Mouse (Mus musculus): ENCODE measurements around the gene Tspan12. TPM values are rescaled to one million over a fixed set of nuclear protein-coding genes. Genes with fewer than 3 reads are reported as not detected.
"Not testable (repeated sequence)": the region's sequence is repeated elsewhere in the genome, so short reads cannot be mapped to it uniquely, and the experiment has no call there.

Tspan12 gene
- polyA plus RNA-seq, 1 experiment from 2014 or later: 73.1 TPM

DNA sequence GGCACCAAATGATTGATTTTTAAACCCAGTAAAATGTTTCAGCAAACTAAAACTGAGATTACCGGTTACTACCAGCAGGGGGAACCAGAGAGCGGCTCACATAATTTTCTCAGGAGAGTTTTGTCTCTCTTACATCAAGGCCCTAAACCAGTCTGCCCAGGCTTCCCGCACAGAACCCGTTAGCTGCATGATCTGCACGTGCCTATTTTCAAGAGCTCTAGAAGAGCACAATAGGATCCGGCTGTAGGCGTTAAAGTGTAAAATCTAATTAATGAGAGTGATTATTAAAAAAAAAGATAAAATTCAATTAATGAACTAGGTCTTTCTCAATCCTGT lies 57.3 kb downstream of the Tspan12 start:
- no peak overlapping the region for H3K27ac ChIP-seq

DNA sequence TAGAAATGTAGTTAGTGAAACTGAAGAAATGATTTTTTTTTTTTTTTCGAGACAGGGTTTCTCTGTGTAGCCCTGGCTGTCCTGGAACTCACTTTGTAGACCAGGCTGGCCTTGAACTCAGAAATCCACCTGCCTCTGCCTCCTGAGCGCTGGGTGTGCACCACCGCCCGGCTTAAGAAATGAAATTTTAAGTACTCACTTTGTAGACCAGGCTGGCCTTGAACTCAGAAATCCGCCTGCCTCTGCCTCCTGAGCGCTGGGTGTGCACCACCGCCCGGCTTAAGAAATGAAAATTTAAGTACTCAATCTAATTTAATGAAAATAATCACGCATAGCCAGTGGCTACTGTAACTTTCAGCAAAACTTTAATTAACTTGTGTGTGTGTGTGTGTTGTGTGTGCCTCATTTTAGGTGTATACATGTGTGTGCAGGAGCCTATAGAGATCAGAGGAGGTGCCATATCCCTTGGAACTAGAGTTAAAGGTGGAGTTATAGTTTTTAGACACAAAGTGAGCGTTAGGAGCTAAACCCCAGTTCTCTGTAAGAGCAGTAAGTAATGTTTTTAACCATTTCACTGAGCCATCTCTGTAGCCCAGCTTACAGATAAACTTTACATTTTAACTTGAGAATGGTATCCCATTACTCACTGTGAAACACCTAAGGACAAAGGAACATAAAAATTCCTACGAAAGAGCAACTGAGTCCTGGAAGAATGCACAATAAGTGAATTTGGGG lies 57.8 kb downstream of the Tspan12 start:
- ATAC-seq (ENCODE audit: insufficient read depth, low FRiP score, low read depth): no peak
- no peak overlapping the region for H3K4me2 ChIP-seq
- no peaks in the 10 kb centered on the region for H3K27me3 ChIP-seq (replicated peaks)
- H3K9me3 ChIP-seq: no peaks in the 10 kb centered on the region
- 79% methylated on average over 11 of the region's 11 CpGs for WGBS
- H3K9ac ChIP-seq: no peak overlapping the region
- H3K36me3 ChIP-seq: peaks cover 3% of the 10 kb centered on the region; the same call in 1 of the 2 replicates
- no peak overlapping the region for H3K4me3 ChIP-seq (replicated peaks)
- H3K4me1 ChIP-seq: no peaks in the 10 kb centered on the region
- no peak overlapping the region for H3K27ac ChIP-seq

More for the DNA sequence above, 57.3 kb downstream of the Tspan12 start:
- 7% methylated on average over 7 of the region's 7 CpGs for WGBS
- H3K9me3 ChIP-seq: no peaks in the 10 kb centered on the region
- peaks cover 3% of the 10 kb centered on the region; the same call in 1 of the 2 replicates for H3K36me3 ChIP-seq
- H3K4me1 ChIP-seq: no peaks in the 10 kb centered on the region
- H3K27me3 ChIP-seq (replicated peaks): no peaks in the 10 kb centered on the region
- no peak overlapping the region for H3K9ac ChIP-seq
- H3K4me3 ChIP-seq (replicated peaks): no peak overlapping the region
- no peak for ATAC-seq (ENCODE audit: insufficient read depth, low FRiP score, low read depth)
- no peak overlapping the region for H3K4me2 ChIP-seq

DNA sequence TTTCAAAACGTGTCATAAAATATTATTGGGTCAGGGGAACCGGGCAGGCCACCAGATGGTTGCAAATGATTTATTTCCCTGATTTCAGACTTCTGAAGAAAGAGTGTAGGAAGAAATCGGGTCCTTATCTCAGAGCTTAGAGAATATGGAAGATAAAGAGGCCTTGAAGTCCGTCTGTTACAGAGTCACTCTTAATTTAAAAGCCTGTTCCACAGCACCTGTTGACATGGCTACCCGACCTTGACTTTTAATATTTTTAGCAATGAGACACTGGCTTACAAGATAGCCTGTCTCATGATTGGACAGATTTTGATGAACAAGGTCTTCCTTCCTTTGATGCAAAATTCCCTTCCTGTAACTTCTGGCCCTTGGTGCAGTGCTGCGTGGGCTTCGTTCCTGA lies 61.0 kb downstream of the Tspan12 start:
- ATAC-seq (ENCODE audit: insufficient read depth, low FRiP score, low read depth): no peak
- 58% methylated on average over 7 of the region's 7 CpGs for WGBS
- H3K9ac ChIP-seq: no peak overlapping the region
- no peaks in the 10 kb centered on the region for H3K27me3 ChIP-seq (replicated peaks)
- H3K9me3 ChIP-seq: no peaks in the 10 kb centered on the region
- no peak overlapping the region for H3K4me2 ChIP-seq
- no peaks in the 10 kb centered on the region for H3K4me1 ChIP-seq
- H3K4me3 ChIP-seq (replicated peaks): no peak overlapping the region
- no peaks in the 10 kb centered on the region for H3K36me3 ChIP-seq
- H3K27ac ChIP-seq: no peak overlapping the region

DNA sequence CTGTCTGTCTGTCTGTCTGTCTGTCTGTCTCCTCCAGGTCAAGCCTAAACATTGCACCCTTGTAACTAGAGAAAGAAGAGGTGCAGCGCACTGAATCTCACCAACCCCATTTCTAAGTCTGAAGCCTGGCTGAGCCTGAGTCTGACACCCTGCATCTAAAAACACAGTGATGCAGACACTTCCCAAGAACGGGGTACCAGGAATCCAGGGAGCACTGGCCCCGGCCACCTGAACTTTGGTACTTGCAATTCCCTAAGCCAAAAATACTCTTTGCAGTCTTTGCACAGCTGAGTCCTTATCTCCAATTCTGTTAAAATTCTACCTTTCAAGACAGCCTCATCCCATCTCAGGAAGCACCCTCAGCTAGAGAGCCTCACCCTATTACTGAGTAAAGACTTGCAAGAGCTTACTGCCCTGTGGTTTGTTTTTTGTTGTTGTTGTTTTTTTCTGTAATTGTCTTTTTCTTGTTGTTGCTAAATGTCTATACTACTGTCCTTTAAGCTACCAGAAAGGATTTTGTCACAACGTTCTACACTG lies 61.7 kb downstream of the Tspan12 start:
- H3K4me3 ChIP-seq (replicated peaks): no peak overlapping the region
- H3K4me2 ChIP-seq: no peak overlapping the region
- 69% methylated on average over 4 of the region's 4 CpGs for WGBS
- H3K9me3 ChIP-seq: no peaks in the 10 kb centered on the region
- no peak overlapping the region for H3K9ac ChIP-seq
- H3K27me3 ChIP-seq (replicated peaks): no peaks in the 10 kb centered on the region
- H3K36me3 ChIP-seq: no peaks in the 10 kb centered on the region
- no peak for ATAC-seq (ENCODE audit: insufficient read depth, low FRiP score, low read depth)
- no peaks in the 10 kb centered on the region for H3K4me1 ChIP-seq
- H3K27ac ChIP-seq: no peak overlapping the region

DNA sequence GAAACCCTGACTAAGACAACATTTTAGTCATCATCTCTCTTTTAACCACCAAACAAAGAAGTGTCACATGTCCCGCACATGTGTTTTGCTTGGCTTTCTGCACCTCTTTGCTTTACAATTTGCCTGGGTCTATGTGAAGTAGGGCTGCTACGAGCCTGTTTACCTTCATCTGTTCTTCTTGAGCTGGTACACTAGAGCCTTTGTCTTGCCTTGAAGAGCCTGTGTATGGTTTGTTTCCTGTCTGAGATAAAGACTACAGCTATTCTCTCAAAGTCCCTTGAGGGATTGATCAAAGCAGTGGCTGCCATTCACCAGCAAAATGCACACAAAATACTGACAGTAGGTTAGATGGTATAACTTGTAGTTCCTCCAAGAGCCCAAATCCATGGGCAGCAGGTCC lies 62.3 kb downstream of the Tspan12 start:
- WGBS: 69% methylated on average over 2 of the region's 2 CpGs
- no peak overlapping the region for H3K4me3 ChIP-seq (replicated peaks)
- no peaks in the 10 kb centered on the region for H3K36me3 ChIP-seq
- no peaks in the 10 kb centered on the region for H3K27me3 ChIP-seq (replicated peaks)
- H3K27ac ChIP-seq: no peak overlapping the region
- no peak overlapping the region for H3K9ac ChIP-seq
- ATAC-seq (ENCODE audit: insufficient read depth, low FRiP score, low read depth): no peak
- H3K4me1 ChIP-seq: no peaks in the 10 kb centered on the region
- no peak overlapping the region for H3K4me2 ChIP-seq
- no peaks in the 10 kb centered on the region for H3K9me3 ChIP-seq

DNA sequence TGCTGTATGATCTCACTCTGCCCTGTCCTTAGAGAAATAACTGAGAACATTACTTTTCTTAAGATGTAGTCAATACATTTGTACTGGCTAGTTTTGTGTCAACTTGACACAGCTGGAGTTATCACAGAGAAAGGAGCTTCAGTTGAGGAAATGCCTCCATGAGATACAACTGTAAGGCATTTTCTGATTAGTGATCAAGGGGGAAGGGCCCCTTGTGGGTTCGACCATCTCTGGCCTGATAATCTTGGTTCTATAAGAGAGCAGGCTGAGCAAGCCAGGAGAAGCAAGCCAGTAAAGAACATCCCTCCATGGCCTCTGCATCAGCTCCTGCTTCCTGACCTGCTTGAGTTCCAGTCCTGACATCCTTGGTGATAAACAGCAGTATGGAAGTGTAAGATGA lies 62.7 kb downstream of the Tspan12 start:
- H3K9ac ChIP-seq; H3K4me1 ChIP-seq; H3K27me3 ChIP-seq (replicated peaks); ATAC-seq (ENCODE audit: insufficient read depth, low FRiP score, low read depth); H3K36me3 ChIP-seq; H3K4me3 ChIP-seq (replicated peaks); H3K9me3 ChIP-seq; H3K4me2 ChIP-seq; H3K27ac ChIP-seq: not testable (repeated sequence)
- WGBS: 60% methylated on average over 1 of the region's 1 CpGs

DNA sequence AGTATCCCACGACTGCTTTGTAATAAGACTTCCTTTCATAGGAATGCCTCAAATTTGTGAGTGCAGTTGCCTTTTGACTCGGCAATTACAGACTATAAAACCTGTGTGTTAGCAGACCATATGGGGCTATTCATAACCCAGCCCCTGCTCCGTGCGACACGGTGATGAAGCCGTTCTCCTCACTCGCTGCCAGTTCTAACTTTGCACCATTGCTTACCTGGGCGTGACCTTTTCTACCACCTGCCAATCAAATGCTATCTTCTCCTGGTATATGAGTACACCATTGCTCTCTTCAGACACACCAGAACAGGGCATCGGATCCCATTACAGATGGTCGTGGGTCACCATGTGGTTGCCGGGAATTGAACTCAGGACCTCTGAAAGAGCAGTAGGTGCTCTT lies 64.6 kb downstream of the Tspan12 start:
- Histone ChIP-seq H3K9ac (no peak overlapping the region), H3K27me3 (replicated peaks) (no peaks in the 10 kb centered on the region), H3K27ac (no peak overlapping the region), H3K4me2 (no peak overlapping the region), H3K4me1 (no peaks in the 10 kb centered on the region), H3K4me3 (replicated peaks) (no peak overlapping the region), H3K36me3 (no peaks in the 10 kb centered on the region), H3K9me3 (no peaks in the 10 kb centered on the region)
- 62% methylated on average over 11 of the region's 11 CpGs for WGBS
- ATAC-seq (ENCODE audit: insufficient read depth, low FRiP score, low read depth): peak; percentile 27; the same call in 1 of the 2 replicates

DNA sequence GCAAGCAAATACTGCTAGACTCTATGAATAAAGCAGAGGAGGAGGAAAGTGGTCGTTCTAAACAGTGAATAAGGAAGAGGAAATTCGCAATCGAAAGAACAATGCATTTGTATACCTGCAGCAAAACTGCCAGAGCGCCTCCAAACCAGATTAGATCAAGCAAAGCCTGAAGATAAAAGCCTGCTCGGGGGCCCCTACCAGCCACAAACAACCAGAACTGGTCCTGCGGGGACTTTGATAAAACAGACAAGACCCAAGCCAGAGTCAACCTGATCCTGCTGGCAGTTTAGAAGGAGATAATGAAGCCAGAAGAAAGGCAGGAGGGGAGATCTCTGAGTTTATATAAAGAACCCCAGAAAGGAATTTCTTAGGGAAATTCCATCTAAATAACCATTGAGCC lies 65.0 kb downstream of the Tspan12 start:
- Histone ChIP-seq H3K4me1 (no peaks in the 10 kb centered on the region), H3K9ac (no peak overlapping the region), H3K4me3 (replicated peaks) (no peak overlapping the region), H3K36me3 (no peaks in the 10 kb centered on the region), H3K27me3 (replicated peaks) (no peaks in the 10 kb centered on the region), H3K27ac (no peak overlapping the region), H3K9me3 (no peaks in the 10 kb centered on the region), H3K4me2 (no peak overlapping the region)
- ATAC-seq (ENCODE audit: insufficient read depth, low FRiP score, low read depth): no peak; the same call in 1 of the 2 replicates
- WGBS: 49% methylated on average over 6 of the region's 6 CpGs

DNA sequence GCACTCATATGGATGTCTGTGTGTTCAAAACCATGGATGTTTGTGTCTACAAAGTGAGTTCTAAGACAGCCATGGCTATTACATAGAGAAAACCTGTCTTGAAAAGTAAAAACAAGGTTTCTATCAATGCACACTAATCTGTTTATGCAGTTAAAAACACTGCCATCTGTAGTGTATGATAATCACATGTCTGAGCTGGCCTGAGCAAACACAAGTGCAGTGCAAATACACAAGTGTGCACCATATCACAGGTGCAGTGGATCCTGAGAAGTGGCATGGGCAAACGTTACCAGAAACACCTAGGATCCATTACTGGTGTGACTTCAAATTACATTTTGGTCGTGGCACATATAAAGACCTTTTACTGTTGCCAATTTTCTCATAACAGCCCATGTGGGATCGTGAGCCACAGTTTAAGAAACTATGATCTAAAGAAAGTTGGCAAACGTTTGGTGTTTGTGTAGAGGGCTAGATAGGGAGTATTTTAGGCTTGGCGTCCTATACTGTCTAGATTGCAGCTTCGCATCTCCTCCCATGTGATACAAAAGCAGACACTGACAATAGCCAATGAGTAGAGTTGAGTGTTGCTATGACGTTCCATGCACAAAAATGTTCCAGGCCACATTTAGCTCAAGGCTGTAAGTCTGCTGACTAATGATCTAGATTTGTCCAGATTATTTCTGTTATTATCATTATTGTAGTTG lies 78.0 kb downstream of the Tspan12 start:
- Histone ChIP-seq H3K36me3 (0 out of 2 replicates have a peak, but pooled peaks cover 2% of the 10 kb centered on the region), H3K9me3 (no peaks in the 10 kb centered on the region), H3K4me1 (no peaks in the 10 kb centered on the region), H3K9ac (no peak overlapping the region), H3K27ac (no peak overlapping the region), H3K4me3 (replicated peaks) (no peak overlapping the region), H3K4me2 (no peak overlapping the region), H3K27me3 (replicated peaks) (no peaks in the 10 kb centered on the region)
- ATAC-seq (ENCODE audit: insufficient read depth, low FRiP score, low read depth): no peak
- 71% methylated on average over 7 of the region's 7 CpGs for WGBS

DNA sequence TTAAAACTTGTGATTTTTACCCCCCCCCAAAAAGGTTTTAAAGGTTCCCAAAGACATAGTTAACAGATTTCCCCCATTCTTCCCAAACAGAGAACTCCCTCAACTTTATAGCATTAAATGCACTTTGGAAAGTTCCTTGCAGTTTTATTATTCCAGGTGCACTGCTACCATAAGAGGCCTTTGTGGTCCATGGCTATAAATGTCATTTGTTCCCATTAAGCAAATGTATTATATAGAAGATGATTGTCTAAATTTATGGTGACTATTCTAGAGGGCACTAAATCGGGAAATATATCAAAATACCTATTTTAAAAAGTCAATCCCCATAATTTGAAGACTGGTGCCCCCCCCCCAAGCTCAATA lies 82.9 kb downstream of the Tspan12 start:
- WGBS: 93% methylated on average over 1 of the region's 1 CpGs
- Histone ChIP-seq H3K9me3 (no peaks in the 10 kb centered on the region), H3K4me2 (no peak overlapping the region), H3K4me3 (replicated peaks) (no peak overlapping the region), H3K27me3 (replicated peaks) (no peaks in the 10 kb centered on the region), H3K36me3 (0 out of 2 replicates have a peak, but pooled peaks cover 2% of the 10 kb centered on the region), H3K27ac (no peak overlapping the region), H3K4me1 (no peaks in the 10 kb centered on the region), H3K9ac (no peak overlapping the region)
- no peak for ATAC-seq (ENCODE audit: insufficient read depth, low FRiP score, low read depth)

DNA sequence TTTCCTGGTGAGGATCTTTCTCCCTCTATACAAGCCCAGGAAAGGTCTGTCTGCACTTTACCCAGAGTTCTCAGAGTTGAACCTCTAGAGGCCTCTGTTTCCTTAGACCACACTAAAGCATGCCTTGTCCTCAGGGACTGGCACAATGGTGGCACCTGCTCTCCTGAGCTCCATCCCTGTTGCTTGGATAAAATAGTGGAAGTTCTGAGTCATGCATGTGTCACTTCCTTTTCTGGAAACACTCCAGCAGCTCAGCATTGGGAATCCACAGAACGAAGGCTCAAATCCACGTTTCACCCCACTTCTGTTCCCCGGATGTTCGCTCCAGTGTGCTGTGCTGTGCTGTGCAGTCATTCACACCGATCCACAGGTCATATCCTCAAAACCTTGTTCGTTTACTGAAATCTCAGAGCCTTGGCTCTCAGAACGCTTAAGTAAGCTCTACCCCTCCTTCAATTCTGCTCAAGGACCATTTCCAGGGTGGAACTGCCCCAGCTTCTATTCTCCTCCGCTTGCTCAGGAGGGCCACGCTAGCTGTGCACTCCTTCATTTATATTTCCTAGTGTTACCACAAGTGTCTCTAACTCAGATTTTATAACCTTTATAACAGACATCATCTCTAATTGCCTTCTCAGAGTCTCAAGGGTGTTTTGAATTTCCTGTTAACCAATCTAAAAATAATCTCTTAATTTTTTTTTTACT lies 83.4 kb downstream of the Tspan12 start:
- Histone ChIP-seq H3K27me3 (replicated peaks) (no peaks in the 10 kb centered on the region), H3K9ac (no peak overlapping the region), H3K27ac (no peak overlapping the region), H3K4me1 (no peaks in the 10 kb centered on the region), H3K4me3 (replicated peaks) (no peak overlapping the region), H3K9me3 (no peaks in the 10 kb centered on the region), H3K4me2 (no peak overlapping the region), H3K36me3 (0 out of 2 replicates have a peak, but pooled peaks cover 2% of the 10 kb centered on the region)
- WGBS: 84% methylated on average over 9 of the region's 9 CpGs
- no peak for ATAC-seq (ENCODE audit: insufficient read depth, low FRiP score, low read depth)

DNA sequence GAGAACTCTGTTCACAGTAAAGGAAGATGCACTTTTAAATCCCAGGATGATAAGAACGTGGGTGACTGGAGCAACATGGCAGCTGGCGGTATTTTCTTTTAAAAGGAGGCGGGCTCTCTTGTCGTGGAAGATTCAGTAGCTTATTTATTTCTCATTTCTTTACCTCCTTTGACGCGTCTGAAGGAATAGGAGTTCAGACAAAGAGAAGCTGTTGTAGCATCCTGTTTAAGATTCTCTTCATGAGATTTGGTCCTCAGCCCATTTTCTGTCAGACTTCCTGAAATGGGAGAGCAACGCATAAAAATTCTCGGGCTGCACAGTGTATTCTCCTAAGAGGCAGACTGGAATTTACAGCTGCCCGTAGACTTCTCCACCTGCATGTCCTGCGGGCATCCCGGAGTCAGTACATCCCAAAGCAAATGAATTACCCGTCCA lies 84.5 kb downstream of the Tspan12 start:
- no peak for ATAC-seq (ENCODE audit: insufficient read depth, low FRiP score, low read depth)
- WGBS: 59% methylated on average over 12 of the region's 12 CpGs
- no peaks in the 10 kb centered on the region for H3K27me3 ChIP-seq (replicated peaks)

More for the DNA sequence above, 84.5 kb downstream of the Tspan12 start:
- H3K4me1 ChIP-seq: no peaks in the 10 kb centered on the region
- H3K4me2 ChIP-seq: no peak overlapping the region
- H3K27ac ChIP-seq: no peak overlapping the region
- 0 out of 2 replicates have a peak, but pooled peaks cover 2% of the 10 kb centered on the region for H3K36me3 ChIP-seq
- no peak overlapping the region for H3K4me3 ChIP-seq (replicated peaks)
- H3K9me3 ChIP-seq: no peaks in the 10 kb centered on the region
- no peak overlapping the region for H3K9ac ChIP-seq
